Mouse (Mus musculus) monocyte, adult 2 months (primary cell): ENCODE results near the gene Phf21b.

Experiments used
- DNase-seq, 2 experiments: peaks; one replicate each; pipeline ENCODE4 v3.0.0; 2022; ENCODE audit warnings: low spot score in 2 of 2, low read depth in 1 of 2

Phf21b gene

DNA sequence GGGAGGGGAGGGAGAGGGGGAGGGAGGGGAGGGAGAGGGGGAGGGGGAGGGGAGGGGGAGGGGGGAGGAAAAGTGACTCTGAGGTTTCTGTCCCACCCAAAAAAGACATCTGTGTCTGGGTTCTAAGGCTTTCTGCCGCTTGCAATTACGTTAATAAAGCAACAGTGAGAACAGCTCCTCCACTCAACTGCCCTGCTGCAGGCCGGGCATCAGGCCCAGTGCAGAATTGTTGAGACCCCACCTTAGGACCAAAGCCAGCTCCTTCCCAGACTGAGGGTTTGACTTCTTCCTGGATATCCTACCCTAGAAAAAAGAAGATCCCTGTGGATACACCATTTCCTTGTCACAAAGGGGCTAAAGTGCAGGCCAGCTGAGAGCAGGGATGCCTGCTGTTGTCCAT is 9.6 kb downstream of the Phf21b start:
- no peak for DNase-seq

DNA sequence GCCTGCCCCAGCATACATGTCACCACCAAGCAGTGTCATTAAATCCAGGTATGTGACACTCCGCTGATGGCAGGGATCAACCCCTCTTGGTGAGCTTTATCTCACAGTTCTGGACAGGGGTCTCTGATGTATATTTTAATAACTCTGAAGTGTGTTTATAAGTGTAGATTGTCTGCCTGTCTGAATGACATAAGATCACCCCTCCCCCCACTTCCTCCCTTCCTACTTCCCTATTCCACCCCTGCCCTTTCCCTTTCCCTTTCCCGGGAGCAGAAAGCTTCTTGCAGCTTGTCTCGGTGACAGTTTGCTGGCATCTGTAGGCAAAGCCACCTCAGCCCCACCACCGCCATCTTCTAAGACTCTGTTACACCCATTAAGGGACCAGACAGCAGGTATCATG is 11.0 kb downstream of the Phf21b start:
- no peak for DNase-seq

DNA sequence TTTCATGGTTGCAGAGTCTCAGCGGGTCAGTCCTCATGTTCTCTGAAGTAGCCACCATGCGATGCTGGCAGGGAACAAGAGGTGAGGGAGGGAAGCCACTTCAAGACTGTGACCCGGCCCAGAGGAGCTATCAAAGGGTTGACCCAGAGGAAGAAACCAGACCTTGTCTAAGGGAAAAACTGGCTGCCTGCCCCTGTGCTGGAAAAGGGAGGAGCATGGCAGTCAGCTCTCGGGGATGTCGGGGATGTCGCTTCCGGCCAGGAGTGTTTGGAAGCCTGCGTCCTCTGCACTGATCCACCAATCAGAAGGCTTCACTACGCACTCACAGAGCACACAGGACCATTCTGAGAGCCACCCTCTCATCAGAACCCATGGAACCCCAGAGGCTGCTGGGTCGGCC is 12.8 kb downstream of the Phf21b start:
- DNase-seq = no peak

DNA sequence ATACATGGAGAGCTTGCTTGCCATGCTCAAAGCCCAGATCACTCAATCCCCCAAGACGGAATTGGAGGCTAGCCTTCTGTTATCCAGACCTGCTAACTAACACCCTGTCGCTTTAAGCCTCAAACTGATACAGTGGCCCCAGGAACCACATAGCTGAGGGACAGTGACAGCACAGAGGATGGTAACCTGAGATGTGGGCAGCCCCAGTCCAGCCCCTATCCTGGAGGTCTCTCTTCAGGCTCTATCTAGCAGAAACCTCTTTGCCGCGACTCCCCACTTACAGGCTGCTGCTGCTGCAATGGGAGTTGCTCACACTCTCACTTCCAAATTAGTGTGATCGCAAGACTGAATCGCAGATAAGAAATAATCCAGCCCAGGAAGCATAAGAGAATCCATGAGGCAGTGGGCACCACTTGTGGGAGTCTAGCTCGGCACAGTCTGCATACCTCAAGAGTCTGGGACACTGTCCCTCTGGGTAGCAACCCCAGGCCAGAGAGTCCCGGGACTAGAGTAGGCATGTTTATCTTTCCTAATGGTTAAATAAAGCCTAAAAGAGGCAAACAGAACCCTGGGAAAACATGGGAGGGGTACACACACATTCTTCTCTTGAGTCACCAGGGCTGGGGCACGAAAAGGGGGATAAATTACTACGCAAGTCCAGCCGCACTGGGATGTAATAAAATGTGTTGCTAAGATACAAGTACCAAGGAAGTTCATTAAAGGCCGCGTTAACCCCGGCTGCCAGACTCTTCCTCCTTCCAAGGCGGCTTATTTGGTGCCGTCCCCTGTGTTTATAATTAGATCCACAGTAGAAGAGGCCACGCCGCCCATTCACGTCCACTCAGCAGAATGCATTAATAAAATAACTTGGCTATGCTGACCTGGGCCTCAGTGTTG is 13.7 kb downstream of the Phf21b start:
- no peak for DNase-seq

DNA sequence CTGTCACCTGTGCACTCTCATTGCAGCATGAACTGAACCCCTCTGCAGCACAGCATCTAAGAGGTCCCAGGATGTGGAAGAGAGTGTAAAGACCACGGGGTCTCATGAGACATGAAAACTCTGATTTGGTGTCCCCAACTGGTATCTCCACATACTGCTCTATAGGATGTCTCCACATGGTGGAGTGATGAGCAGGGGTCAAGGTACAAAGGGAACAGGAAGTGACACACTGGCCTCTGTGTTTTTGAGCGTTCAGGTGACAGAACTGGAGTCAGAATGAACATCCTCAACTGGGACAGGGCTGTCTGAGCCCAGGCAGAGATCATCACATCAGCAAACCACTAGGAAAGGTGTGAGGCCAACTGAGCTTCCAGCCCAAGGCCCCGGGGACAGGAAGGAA is 15.3 kb downstream of the Phf21b start:
- no peak for DNase-seq

DNA sequence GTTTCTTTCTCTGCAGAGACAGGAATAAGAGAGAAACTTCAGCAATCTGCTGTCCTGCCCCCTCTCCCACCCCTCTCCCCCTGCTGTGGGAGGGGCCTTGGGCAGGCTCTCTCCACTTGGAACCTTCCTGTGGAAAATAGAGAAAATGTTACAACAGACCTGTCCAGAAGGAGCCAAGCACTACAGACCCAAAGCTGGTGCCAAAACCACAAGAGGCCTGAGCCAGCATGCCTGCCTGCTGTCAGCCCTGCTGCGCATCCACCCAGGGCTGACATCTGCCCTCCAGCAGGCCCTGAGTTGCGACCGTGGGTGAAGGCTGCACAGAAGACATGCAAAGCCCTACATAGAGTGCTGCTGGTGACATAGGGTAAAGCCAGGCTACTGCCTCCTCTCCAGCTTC is 16.3 kb downstream of the Phf21b start:
- no peak for DNase-seq

DNA sequence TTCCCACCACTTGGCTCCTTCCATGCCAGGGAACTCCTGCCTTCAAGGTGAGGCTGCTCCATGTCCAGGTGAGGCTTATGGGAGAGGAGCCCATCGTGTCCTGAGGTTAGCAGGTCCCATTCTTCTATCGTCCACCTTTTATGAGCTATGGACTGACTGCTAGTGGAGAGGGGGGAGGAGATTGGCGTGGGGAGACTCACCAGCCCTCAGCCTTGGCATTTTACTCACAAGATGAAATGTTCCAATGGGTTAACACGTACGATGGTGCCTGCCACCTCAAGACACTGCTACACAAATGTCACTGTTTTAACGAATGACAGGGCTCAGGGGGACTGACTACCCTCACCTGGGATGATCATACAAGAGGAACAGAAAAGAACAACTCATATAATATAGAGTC is 18.0 kb downstream of the Phf21b start:
- DNase-seq = no peak

DNA sequence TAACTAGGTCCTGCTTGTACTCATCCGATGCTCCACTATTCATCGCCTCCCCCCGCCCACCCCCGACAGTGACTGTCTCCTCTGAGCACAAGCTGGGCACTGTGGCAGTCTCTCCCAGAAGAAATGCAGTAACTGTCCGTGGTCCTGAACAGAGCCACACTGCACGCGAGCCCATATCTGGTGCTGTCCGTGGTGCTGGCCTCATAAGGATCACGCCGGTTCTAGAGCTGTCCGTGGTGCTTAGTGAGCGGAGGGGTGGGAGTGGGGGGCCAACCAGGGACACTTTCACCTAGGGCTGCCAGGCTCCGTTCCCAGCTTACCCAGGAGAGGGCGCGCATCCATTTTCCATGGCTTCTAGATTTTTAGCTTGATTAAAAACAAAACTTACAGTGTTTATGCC is 26.4 kb downstream of the Phf21b start:
- DNase-seq = peak; percentile 10 to 45

DNA sequence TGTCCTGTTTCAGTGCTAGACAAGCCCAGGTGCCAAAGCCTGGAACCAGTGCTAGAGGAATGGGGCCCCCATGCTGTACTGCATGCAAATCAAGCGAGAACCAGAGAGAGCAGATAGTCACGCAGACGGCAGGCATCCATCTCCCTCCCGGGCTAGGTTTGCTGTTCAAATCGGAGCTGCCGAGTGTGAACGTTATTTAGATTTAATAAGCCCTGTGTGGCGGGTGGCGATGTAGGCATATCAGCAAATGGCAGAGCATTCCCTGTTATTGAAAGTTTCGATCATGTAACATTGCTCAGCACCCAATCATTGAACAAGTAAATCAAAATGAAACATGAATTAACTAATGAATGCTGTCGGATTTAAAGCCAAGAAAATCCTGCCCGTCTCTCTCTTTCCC is 27.2 kb downstream of the Phf21b start:
- no peak for DNase-seq

DNA sequence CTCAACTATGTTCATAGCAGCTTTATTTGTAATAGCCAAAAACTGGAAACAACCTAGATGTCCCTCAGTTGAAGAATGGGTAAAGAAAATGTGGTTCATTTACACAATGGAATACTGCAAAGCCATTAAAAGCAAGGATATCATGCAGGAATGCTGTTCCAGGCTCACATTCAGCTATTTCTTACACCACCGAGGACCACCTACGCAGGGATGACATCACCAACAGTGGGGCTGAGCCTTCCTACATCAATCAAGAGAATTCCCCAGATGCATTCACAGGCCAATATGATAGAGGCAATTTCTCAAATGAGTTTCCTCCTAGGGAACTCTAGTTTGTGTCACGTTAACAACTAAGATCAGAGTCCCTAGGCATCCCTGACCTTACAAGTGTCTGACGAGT is 32.8 kb downstream of the Phf21b start:
- no peak for DNase-seq

DNA sequence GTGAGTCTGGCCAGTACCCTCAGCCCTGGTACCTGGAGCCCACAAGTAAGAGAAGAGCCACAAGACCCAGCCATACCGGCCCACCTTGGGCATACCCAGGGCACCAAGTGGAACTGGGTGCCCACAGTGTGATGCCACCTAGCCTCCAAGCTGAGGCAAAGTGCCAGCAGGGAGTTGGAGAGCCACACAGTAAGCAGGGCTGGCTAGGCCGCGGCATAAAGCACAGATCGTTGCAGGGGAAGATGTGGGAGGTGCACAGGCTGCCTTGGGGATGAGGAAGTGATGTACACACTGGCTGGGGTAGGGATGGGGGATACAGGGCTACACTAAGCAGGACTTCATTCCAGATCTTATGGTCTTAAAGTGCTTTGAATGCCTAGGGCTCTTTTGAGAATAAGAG is 35.0 kb downstream of the Phf21b start:
- no peak for DNase-seq

DNA sequence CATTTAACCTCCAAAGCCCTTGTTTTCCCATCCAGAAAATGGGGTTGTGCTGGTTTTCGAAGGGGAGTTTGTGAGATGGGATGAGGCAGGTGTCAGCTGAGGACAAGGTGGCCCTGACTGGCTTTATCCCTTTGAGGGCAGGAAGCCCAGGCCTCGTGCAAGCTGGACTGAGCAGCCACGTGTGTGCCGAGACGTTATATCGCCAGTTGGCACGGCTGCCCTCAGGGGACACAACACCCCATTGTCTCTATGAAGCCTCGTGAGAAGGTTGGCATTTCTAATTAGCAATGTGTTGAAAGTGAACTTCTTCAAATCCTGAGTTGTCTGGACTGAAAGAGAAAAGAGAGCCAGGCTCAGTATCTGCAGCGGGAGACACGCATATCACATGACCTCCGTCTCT is 37.6 kb downstream of the Phf21b start:
- no peak for DNase-seq

DNA sequence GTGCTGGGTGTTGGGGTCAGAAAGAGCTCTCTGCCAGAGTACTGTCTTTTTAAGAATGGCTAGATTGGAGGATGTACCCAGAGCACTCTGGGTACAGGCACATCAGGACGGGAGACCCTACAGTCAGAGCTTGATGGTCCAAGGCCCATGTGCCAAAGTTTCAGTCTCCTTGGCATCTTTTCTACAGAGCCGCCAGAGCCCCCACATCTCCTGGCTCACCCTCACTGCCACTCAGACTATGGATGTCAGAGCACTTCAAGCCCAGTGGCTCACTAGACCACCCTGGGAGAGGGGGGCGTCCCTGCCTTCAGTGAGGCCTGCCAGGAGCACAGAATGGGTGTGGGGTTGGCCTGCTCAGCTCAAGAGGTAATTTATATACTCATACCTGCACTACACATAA is 38.3 kb downstream of the Phf21b start:
- no peak for DNase-seq

DNA sequence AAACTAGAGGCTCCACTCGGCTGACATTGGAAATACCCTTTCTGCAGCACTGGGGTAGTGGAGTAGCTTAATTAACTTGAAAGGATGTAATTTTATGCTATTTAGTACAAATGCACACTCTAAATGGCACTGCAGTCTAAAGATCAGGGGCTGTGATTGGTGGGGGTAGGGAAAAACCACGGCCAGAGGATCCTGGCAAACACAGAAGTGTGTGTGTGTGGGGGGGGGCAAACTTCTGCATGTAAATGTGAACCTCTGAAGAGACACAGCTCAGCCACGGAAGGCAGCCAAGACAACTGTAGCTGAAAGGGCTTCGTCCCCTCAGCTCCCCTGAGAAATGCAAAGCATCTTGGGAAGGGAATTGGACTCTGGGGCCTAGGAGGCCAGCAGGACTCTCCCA is 40.7 kb downstream of the Phf21b start:
- DNase-seq = no peak

DNA sequence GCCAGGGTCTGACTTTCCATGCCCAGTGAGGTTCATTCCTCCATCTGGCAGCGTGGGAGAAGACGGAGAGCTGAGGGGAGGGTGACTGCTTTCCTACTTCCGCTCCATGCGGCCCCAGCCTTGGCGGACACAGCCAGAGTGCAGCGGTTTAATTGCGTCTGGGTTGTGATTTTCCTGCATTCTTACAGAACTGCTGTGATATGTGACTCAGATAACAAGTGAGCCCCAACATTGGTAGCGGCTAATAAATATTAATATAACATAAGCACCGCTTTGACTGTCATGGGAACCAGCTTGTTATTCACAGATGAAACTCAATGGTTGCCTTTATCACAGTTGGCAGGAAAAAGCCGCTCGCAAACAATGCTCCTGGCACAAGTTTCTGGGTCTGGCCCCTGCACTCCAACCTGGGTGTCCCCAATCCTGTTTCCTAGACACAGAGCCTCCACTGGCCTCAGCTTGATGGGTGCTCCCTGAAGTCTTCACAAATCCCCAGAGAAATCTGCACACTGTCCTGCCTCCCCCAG is 43.0 kb downstream of the Phf21b start:
- no peak for DNase-seq

DNA sequence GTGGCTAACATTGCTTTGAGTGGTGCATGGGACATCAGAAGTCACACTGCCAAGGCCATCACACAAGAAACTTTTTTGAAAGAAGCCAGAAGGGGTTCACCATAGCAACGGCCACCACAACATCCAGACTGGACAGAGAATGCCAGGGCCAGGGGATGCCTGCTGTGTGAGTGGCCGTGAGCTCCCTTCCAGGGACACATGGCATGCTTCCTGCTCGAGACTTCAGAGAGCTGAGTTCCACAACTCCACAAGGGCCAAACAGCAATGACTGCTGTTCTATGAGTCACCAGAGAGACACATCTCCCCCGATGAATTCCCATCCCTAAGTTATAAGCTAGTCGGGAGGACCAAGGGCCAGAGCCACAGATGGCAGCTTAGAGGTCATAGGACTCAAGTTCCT is 44.7 kb downstream of the Phf21b start:
- DNase-seq = no peak

DNA sequence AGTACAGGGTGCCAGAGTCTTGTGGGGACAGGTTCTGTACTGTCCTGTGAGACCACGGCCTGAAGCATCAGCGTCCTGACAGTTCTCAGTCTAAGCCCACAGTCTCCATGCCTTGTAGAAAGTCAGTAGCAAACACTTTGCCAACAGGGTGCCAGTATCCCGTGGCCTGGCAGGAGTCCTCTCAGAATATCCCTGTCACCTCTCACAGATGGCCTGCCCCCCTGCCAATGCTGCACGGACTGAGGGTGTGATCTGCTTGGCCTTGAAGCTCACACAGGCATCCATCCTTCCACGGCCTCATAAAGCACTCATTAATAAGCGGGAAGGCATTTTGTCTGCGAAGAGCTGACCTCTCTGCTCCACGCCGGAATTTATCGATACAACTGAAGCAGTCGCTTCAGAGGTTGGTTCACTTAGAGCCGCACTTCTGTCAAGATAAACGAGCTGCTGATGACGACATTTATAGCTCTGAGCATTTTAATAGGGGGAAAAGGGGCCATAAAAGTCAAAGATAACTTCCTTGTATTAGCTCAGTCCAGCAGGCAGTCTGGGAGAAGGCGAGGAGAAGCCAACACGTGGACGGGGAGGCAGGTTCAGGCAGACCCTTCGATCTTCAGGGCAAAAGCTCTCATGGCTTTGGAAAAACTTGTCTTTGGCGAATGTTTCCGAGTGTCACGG is 46.4 kb downstream of the Phf21b start:
- no peak for DNase-seq

DNA sequence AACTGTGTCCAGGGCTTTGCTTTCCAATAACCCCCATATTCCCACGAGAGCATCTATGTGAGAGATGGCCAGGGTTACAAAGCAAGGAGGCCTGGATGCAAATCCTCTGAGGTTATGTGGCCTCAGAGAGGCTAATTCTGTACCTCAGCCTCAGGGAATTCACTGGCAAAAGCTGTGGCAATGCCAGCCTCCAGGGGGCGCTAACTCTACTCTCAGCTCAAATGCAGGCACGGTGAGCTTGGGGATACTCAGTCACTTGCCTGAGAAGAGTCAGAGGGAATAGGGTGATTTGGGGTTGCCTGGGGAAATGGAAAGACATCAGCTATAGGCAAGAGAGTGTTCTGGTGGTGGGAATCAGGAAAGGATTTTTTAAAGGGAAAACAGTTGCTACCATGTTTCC is 52.2 kb downstream of the Phf21b start:
- peak in 1 of 2 experiments; percentile 14 for DNase-seq

DNA sequence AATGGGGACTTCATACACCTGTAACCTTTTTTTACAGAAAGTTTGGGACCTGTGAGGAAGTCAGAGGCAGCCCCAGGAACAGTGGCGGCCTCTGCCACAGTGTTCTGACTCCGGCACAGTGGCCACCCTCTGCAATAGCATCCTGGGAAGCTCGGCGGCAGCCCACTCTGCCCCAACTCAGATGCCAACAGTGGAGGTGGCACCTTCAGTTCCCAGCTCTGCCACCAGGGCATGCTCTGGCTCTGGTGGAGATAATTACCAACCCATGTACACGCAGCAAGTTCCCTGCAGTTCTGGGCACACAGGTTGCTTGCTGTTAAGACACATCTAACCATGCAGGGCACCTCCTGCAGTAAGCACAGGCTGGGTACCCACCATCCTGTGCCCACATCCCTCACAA is 55.7 kb downstream of the Phf21b start:
- no peak for DNase-seq

DNA sequence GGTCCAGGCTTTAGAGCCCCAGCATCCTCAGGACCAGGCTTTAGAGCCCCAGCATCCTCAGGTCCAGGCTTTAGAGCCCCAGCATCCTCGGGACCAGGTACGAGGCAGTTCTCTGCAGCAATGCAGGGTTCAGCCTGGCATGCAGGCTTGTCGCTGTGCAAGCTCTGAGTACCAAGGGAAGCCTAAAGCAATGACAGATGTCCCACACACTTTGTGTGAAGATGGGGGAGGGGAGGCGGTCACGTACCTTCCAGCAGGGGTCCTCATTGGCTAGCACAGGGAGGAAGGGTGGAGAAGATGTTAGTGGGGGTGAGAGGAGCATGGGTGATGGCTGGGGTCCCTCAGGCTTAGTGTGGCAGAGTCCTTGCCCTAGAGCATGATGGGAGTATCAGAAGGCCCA is 62.2 kb downstream of the Phf21b start:
- no peak for DNase-seq

DNA sequence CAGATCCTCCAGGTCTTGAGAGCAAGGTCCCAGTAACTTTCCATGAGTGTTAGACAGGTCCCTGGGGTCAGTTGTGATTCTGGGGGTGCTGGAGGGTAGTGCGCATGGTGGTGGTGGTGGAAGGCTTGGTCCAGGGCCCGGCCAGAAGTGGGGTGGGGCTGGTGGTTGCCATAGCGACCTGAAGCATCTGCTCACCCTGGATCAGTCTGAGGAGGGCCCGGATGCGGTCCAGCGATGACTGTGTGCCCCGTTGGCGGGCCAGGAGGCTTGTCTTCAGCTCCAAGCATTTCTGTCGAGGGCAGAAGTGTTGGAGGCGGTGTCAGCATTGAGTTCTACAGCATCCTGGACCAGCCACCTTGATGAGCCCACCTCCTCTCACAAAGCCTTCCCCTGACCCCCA is 68.7 kb downstream of the Phf21b start:
- no peak for DNase-seq

DNA sequence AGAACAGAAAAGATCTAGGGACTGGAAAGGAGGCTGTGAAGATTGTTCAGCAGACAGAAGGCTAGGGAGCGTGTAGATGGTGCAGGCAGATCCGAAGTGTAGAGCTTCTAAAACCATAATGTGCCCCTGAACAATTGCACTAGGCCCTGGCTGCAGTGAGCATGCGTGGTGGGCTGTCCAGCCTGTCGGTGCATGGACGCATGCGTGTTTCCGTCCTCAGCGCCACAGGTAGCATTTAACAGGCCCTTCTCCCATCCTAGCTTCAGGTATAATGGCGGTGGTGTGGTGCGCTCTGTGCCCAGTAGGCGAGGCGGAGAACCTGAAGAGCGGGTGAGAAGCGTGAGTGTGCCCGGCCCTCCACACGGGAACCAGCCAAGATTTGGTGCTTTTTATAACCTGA is 71.0 kb downstream of the Phf21b start:
- DNase-seq = no peak

DNA sequence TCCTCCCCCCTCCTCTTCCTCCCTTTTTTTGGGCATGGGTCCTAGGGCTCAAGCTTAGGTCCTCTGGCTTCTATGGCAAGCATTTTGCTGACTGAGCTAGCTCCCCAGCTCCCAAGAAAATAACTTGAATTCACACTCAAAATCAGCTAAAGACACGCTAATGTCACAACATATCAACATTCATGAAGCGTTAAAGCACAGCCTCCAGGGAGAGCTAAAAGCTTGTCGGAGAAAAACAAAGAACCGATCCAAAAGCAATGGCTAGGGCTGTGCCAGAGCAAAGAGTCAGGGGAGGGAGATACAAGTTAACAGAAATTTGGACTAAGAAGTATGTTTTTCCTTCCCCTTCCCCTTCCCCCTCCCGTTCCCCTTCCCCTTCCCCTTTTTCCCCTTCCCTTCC is 77.3 kb downstream of the Phf21b start:
- no peak for DNase-seq
